Mouse (Mus musculus): ENCODE measurements at regions not wholly inside any gene's neighbourhood (a gene's known extent, or its start where the extent isn't known, plus 50 kb on each side); places are given as distances from the start of the nearest gene placed in this dataset.
"Not testable (repeated sequence)": the region's sequence is repeated elsewhere in the genome, so short reads cannot be mapped to it uniquely, and the experiment has no call there.

- intact Hi-C loops (cut with DNase I); DNase-seq (ENCODE audit: low spot score in 2 of 2): not testable (repeated sequence)
Observed at GRCm38 (mm10) chr3:96374343-96374624, 77.8 kb downstream of the BC107364 start.

DNA sequence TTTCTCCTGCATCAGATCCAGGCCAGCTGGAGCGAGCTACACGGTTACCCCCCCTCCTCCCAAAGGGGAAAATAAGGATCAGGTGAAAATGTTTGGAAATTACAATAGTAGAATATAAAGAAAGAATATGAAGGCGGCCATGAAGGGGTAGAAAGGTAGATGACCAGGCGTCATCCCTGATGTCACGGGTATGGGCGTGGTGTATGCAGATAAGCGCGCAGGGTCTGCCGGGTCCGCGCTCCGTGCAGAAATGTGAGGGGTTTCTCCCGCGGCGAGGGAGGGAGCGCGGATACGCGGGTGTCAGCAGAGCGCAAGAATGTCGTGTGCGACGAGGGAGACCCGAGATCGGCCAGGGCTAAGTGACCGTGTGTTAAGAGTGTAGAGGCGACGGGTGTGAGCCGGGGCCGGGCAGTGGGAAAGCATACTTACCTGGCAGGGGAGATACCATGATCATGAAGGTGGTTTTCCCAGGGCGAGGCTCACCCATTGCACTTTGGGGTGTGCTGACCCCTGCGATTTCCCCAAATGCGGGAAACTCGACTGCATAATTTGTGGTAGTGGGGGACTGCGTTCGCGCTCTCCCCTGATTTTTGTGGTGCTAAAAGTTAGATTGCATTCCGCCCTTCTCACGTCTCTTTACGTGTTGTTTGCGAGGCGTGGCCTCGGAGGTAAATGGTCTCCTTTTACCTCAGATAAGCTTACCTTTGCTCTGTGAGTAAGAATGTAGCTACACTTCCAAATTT, 78.3 kb downstream of the BC107364 start:
- intact Hi-C loops (cut with DNase I); DNase-seq (ENCODE audit: low spot score in 2 of 2): not testable (repeated sequence)

DNA sequence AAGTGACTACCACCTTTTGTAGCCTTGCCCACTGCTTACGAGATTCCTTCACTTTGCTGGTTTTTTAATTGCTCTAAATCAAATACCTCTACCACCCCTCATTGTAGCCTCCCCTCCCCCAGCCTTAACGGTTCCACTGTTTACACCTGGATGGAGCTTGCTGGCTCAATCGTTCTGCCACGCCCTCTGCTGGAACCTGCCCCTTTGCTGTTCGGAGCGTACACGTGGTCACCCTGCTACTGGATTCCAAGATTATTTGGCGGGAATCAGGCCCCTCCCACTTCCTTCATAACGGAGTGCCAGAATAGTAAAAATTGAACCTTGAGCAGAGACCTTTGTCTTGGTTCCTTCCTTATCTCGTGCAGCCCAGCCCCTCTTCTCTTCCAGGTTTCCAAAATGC, 68.8 kb upstream of the Fcgr1 start:
- intact Hi-C loops (cut with DNase I), result not testable (repeated sequence)
- DNase-seq (ENCODE audit: low spot score in 2 of 2), result peak in 1 of 2 experiments; percentile 0

GRCm38 (mm10) chr3:96360816-96361215, 67.0 kb upstream of the Fcgr1 start:
- no peak for DNase-seq (ENCODE audit: low spot score in 2 of 2)
- intact Hi-C loops (cut with DNase I), result no loop called here

DNA sequence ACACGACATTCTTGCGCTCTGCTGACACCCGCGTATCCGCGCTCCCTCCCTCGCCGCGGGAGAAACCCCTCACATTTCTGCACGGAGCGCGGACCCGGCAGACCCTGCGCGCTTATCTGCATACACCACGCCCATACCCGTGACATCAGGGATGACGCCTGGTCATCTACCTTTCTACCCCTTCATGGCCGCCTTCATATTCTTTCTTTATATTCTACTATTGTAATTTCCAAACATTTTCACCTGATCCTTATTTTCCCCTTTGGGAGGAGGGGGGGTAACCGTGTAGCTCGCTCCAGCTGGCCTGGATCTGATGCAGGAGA, 66.4 kb upstream of the Fcgr1 start:
- DNase-seq (ENCODE audit: low spot score in 2 of 2); intact Hi-C loops (cut with DNase I): not testable (repeated sequence)

DNA sequence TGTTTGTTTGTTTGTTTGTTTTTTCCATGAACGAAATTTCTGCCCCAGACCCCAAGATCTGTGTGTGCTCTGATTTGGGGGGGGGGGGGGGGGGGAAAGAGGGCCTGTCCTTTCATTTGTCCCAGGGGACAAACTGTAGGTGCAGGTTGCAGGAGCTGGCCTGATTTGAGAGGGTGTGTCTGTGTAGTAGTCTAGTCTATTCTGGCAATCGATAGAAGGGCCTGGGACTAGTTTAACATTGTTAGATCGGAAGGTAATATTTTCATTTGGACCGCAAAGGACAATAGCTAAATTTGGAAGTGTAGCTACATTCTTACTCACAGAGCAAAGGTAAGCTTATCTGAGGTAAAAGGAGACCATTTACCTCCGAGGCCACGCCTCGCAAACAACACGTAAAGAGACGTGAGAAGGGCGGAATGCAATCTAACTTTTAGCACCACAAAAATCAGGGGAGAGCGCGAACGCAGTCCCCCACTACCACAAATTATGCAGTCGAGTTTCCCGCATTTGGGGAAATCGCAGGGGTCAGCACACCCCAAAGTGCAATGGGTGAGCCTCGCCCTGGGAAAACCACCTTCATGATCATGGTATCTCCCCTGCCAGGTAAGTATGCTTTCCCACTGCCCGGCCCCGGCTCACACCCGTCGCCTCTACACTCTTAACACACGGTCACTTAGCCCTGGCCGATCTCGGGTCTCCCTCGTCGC, 65.9 kb upstream of the Fcgr1 start:
- DNase-seq (ENCODE audit: low spot score in 2 of 2); intact Hi-C loops (cut with DNase I): not testable (repeated sequence)

GRCm38 (mm10) chr3:96351623-96352022, 57.9 kb upstream of the Fcgr1 start:
- DNase-seq (ENCODE audit: low spot score in 2 of 2); intact Hi-C loops (cut with DNase I): not testable (repeated sequence)

DNA sequence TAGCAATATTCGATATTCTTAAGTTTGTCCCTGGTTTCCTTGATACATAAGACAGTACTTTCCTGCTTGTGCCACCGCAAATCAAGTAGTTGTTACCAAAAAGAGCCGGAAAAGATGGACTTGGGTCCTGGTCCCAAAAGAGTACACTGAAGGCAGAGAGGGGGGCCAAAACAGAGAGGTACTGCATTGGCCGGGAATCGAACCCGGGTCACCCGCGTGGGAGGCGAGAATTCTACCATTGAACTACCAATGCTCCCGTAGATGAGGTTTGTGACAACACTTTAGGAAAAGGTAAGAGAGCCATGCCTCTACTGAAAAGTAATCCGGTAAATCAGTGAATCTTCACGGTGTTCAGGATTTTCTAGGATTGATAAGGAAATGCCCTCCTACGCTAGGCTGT, 57.2 kb upstream of the Fcgr1 start:
- intact Hi-C loops (cut with DNase I); DNase-seq (ENCODE audit: low spot score in 2 of 2): not testable (repeated sequence)

- DNase-seq (ENCODE audit: low spot score in 2 of 2); intact Hi-C loops (cut with DNase I): not testable (repeated sequence)
Observed at GRCm38 (mm10) chr3:96346543-96346942, 52.8 kb upstream of the Fcgr1 start.

DNA sequence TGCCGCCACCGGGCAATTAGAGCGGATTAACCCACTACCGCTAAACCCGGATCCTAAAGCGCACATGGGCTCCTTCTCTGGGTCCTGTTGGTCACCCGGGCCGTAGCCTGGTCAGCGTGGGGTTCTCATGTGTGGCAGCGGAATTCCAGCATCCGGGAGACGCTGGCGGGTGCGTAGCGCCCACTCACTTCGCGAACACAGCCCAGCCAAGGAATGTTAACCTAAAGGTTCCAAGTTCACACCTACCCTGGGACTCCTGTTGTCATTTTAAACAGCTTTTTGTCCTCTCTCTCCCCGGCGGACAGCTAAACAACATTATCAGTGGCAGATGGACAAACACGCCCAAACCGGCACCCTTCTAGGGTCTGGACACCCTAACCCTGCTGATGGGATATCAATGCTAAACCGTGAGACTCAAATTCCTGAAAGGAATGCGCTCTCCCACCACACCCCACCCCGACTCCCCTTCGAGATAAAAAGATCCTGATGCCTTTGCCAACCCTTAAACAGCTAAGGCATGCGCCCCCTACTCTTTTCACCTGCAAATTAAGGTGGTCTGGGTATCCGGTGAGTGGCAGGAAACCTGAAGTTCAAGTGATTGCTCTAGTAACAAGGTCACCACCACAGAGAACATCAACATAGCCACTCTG, 49.8 kb upstream of the Fcgr1 start:
- intact Hi-C loops (cut with DNase I), result no loop called here
- no peak for DNase-seq (ENCODE audit: low spot score in 2 of 2)

All from left cerebral cortex, postnatal 25 days (tissue).